ENCODE assay signal across 8 mouse cellular contexts in genomic region chr5:44227462-44227840, GRCm38 (mm10). TPM values are rescaled to one million over a fixed set of nuclear protein-coding genes. Genes with fewer than 3 reads are reported as not detected.
A peak's percentile ranks its signal among the peaks of the same experiment; 100 is the strongest.
DNase-seq lines count a peak whose midpoint lies in the region; ATAC-seq lines count a peak whose summit lies in the region.

No protein-coding gene starts in this region.

- H3K36me3 ChIP-seq in heart, embryonic 10.5 days = no peaks in the 10 kb centered on the region
- no peaks in the 10 kb centered on the region for H3K36me3 ChIP-seq in forebrain, embryonic 15.5 days
- H3K36me3 ChIP-seq in liver, embryonic 15.5 days (replicated peaks) = peaks cover 4% of the 10 kb centered on the region

- no peak for DNase-seq in heart, embryonic 10.5 days (ENCODE audit: low spot score)
- no peak for DNase-seq in heart, postnatal 25 days (ENCODE audit: low spot score)
- DNase-seq in adrenal gland, adult (ENCODE audit: inconsistent age in 2 of 2, low spot score in 1 of 2) = no peak
- DNase-seq in embryo, embryonic 10.5 days (ENCODE audit: low spot score) = no peak
- DNase-seq in right cerebral cortex, postnatal 25 days = no peak

- ATAC-seq in CD4-positive, CD25-positive, alpha-beta regulatory T cell, adult 4 months = peak; percentile 1
- no peak for ATAC-seq in forebrain, embryonic 15.5 days (replicated peaks)
- no peak for ATAC-seq in liver, embryonic 15.5 days (ENCODE audit: insufficient read depth)

- peak overlapping the region; percentile 64 for H3K9ac ChIP-seq in forebrain, embryonic 15.5 days (replicated peaks)
- peak overlapping the region; percentile 94 for H3K9ac ChIP-seq in liver, embryonic 15.5 days

- whole genome bisulfite sequencing in heart, embryonic 10.5 days = 12% methylated on average over 6 of the region's 6 CpGs
- 8% methylated on average over 6 of the region's 6 CpGs for WGBS in forebrain, embryonic 15.5 days
- WGBS in liver, embryonic 15.5 days (ENCODE audit: insufficient replicate concordance) = 5% methylated on average over 6 of the region's 6 CpGs

- H3K4me2 ChIP-seq in forebrain, embryonic 15.5 days (replicated peaks) = peak overlapping the region; percentile 87
- peak overlapping the region; percentile 83 for H3K4me2 ChIP-seq in liver, embryonic 15.5 days

- intact Hi-C loops in heart, postnatal 25 days (cut with DNase I) = loop anchor here (5.0 kb wide), 1 partner anchor 1220 kb away; no protein-coding TSS in a partner anchor

- H3K4me1 ChIP-seq in heart, embryonic 10.5 days = peaks cover 25% of the 10 kb centered on the region
- peaks cover 27% of the 10 kb centered on the region for H3K4me1 ChIP-seq in forebrain, embryonic 15.5 days
- H3K4me1 ChIP-seq in liver, embryonic 15.5 days (replicated peaks) = peaks cover 48% of the 10 kb centered on the region

- H3K4me3 ChIP-seq in heart, embryonic 10.5 days = peak overlapping the region; percentile 83
- peak overlapping the region; percentile 59 for H3K4me3 ChIP-seq in forebrain, embryonic 15.5 days
- peak overlapping the region; percentile 95 for H3K4me3 ChIP-seq in liver, embryonic 15.5 days (replicated peaks)

- peak overlapping the region; percentile 98 for H3K27ac ChIP-seq in heart, embryonic 10.5 days
- peak overlapping the region; percentile 73 for H3K27ac ChIP-seq in forebrain, embryonic 15.5 days (replicated peaks)
- H3K27ac ChIP-seq in liver, embryonic 15.5 days (replicated peaks) = peak overlapping the region; percentile 87

- no peaks in the 10 kb centered on the region for H3K9me3 ChIP-seq in heart, embryonic 10.5 days
- H3K9me3 ChIP-seq in forebrain, embryonic 15.5 days = no peaks in the 10 kb centered on the region
- H3K9me3 ChIP-seq in liver, embryonic 15.5 days (replicated peaks) = no peaks in the 10 kb centered on the region

- no peaks in the 10 kb centered on the region for H3K27me3 ChIP-seq in heart, embryonic 10.5 days (ENCODE audit: insufficient read depth, poor library complexity, severe bottlenecking)
- H3K27me3 ChIP-seq in forebrain, embryonic 15.5 days = no peaks in the 10 kb centered on the region
- H3K27me3 ChIP-seq in liver, embryonic 15.5 days = no peaks in the 10 kb centered on the region

RNA-seq across cellular contexts. Expression of gene Tapt1, which starts 1.0 kb away (rescaled TPM):
- polyA plus RNA-seq in heart, embryonic 10.5 days (2016; fragmentation: Nextera tagmentation; extraction: Ambion mirVana) = 25.8 and 29.1 TPM in 2 replicates
- 10 to 100 TPM; 19.7 to 19.9 TPM for total RNA-seq in heart, postnatal 25 days (2021)
- polyA plus RNA-seq in CD4-positive, CD25-positive, alpha-beta regulatory T cell, adult 4 months (2017; shearing (Covaris generic)) = 10 to 100 TPM; 12.8 to 17.0 TPM
- 25.8 and 25.9 TPM in 2 replicates for polyA plus RNA-seq in forebrain, embryonic 15.5 days (2015; fragmentation: Nextera tagmentation; extraction: Ambion mirVana)
- 32.3 and 34.2 TPM in 2 replicates for polyA plus RNA-seq in liver, embryonic 15.5 days (2015; fragmentation: Nextera tagmentation; extraction: Ambion mirVana)
